Mouse (Mus musculus): Measurements from ENCODE around the gene Syt5.
"Not testable (repeated sequence)": the region's sequence is repeated elsewhere in the genome, so short reads cannot be mapped to it uniquely, and the experiment has no call there.

The Syt5 gene

DNA sequence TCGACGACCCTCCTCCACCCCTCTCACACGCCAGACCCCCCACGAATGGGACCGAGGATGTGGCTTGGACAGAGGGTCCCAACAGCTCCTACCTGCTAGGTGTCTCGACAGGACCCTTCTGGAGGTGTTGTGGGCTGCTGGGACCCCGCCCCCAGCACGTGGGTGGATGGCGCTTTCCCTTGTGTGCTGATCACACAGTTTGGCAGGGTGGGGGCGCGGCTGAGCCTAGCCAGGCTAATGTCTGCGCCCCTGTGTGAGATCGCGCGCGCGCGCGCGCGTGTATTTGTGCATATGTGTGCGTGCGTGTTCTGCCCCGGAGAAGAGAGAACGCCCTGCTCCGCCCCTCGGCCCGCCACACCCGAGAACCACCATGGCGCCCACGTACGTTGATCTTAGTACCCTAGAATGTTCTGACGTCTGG is at the start of gene Syt5:
Gene Syt5 (minus strand): TSS at position 321 of the 421 bp plus-strand sequence.
- no peak for DNase-seq (ENCODE audit: low read depth, low spot score)

DNA sequence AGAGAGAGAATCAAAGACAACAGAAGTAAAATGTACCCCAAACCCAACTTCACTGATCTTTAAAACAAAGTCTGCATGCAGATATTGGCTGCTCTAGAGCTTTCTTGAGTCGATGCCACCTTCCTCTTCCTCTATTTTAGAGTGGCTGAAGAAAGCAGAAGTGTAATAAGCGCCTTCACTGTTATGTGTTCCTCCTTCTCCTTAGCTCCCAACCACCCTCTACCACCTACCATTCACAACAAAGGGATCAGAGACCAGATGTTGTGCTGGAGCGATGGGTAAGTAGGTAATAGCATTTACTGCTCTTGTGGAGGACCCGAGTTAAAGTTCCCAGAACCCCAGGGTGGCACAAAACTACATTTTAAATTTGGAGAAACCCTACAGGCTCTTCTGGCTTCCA is 49.7 kb upstream of the Syt5 start:
- DNase-seq (ENCODE audit: low read depth, low spot score), result not testable (repeated sequence)

DNA sequence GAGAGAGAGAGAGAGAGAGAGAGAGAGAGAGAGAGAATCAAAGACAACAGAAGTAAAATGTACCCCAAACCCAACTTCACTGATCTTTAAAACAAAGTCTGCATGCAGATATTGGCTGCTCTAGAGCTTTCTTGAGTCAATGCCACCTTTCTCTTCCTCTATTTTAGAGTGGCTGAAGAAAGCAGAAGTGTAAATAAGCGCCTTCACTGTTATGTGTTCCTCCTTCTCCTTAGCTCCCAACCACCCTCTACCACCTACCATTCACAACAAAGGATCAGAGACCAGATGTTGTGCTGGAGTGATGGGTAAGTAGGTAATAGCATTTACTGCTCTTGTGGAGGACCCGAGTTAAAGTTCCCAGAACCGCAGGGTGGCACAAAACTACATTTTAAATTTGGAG is 34.1 kb upstream of the Syt5 start:
- not testable (repeated sequence) for DNase-seq (ENCODE audit: low read depth, low spot score)

DNA sequence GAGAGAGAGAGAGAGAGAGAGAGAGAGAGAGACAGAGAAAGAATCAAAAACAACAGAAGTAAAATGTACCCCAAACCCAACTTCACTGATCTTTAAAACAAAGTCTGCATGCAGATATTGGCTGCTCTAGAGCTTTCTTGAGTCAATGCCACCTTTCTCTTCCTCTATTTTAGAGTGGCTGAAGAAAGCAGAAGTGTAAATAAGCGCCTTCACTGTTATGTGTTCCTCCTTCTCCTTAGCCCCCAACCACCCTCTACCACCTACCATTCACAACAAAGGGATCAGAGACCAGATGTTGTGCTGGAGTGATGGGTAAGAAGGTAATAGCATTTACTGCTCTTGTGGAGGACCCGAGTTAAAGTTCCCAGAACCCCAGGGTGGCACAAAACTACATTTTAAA is 25.0 kb upstream of the Syt5 start:
- DNase-seq (ENCODE audit: low read depth, low spot score), result not testable (repeated sequence)

DNA sequence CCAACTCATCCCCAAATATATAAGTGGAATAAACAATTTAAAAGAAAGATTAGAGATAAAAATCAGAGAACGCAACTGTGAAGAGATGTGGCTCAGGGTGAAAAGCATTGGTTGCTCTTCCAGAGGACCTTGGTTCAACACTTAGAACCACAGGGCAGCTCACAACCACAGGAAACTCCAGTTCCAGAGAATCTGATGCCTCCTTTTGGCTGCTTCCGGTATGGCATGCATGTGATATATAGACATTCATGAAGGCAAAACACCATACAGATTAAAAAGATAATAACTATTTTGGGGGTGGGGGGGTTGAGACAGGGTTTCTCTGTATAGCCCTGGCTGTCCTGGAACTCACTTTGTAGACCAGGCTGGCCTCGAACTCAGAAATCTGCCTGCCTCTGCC is 15.3 kb upstream of the Syt5 start:
- no peak for DNase-seq (ENCODE audit: low read depth, low spot score)

DNA sequence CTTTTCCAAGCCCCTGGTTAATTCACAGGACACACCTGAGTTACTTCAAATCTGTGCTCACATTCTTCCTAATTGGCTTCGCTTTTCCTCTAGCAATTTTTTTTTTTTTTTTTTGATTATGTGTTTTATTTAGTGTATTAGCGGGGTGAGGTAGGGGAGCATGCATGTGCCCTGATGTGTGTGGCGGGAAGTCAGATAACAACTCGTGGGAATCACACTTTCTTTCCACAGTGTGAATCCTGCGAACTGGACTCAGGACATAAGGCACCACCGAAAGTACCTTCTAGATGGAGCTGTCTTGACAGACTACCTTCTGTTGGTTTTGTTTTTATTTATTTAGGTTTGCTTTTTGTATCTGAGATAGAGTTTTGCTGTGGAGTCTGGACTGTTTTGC is 9.8 kb upstream of the Syt5 start:
- no peak for DNase-seq (ENCODE audit: low read depth, low spot score)

DNA sequence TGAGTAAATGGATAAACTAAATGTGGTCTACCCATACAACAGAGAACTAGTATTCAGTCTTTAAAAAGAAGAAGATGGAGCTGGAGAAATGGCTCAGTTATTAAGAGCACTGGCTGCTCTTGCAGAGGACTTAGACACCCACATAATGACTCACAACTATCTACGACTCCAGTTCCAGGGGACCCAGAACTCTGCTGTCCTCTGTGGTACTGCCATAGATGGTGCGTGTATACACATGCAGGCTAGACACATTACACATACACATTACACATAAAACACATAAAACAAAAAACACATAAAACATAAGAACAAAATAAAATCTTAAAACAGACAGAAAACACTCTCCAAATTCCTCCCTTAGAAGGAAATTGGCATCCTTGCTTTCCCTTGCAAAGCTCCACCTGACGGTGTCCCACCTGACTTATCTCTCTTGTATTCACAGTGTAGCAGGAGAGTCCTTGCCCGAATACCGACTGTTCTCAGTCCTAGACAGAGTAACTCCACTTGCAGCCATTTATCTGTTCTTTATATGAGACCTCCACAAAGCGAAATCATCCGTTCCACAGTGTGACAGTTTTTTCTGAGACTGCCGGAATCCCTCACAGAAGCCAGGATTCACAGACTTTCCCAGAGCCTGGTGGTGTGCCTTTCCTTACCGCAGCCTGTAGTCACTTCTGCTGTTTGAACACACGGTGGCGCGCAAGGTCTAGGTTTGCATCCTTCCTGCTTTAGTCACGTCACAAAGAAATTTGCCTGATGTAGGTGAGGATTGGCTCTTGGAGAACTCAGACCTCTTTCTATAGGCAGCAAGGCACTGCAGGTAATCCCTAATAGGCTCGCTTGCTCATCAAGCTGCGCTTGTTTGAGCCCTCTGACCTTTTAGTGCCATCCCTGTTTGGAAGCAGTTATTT is 9.2 kb upstream of the Syt5 start:
- DNase-seq (ENCODE audit: low read depth, low spot score), result peak; percentile 87

DNA sequence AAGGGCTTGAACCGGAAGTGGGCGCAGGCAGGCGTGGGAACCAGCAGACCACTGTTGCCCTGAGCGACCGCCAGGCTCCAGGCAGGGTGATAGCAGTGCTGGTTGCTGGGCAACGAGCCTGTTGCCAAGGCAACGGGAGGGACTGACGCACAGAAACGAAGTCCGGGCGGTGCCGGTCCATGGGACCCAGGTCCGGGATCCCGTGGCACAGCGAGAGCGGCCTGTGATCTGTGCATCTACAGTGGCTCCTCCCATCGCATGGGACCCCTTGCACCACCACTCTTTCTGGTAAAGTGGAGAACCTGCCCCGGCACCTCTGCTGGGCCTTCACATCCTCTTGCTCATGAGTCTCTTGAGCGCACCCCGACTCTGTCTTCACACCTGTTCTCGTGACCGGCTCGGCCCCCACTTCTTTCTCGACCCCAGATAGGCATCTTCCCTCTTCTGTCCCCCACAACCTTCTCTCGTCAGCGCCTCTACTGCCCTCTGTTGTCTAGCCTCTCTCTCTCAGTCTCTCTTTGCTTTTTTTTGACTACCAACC is 680 bp downstream of the Syt5 start:
- DNase-seq (ENCODE audit: low read depth, low spot score), result peak; percentile 88

DNA sequence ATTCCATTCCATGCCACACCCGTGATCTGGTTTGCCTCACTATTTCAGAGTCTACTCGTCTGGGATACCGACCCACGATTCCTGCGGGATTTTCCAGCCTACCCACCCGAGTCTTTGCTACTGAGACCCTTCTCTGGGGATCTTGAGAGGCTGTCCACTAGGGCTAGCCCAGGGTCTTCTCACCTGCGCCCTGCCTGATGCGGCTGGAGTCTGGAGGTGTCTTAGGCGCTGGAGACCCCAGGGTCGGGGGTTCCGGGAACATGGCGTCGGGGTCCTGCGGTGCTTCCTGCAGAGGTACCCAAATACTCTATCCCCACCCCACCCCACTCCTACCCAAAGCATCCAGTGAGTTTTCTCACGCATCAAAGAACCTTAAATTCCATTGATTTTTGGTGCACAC is 1.3 kb downstream of the Syt5 start:
- DNase-seq (ENCODE audit: low read depth, low spot score), result no peak

DNA sequence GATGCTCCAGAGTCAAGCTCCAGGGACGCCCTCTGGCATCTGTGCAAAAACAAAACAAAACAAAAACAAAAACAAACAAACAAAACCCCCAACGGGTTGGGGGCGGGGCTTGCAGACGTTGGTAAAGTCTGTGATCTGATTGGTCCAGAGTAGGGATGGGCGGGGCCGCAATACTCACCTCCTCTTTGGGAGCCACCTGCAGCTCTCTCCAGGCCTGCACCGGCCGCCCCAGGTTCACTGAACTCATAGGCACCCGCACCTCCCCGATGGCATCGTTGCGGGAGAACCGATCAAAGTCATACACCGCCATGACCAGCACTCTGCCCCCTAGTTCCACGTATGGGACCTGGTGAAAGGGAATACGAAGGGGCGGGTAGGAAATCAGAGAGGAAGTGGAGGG is 5.3 kb downstream of the Syt5 start:
- DNase-seq (ENCODE audit: low read depth, low spot score), result no peak

DNA sequence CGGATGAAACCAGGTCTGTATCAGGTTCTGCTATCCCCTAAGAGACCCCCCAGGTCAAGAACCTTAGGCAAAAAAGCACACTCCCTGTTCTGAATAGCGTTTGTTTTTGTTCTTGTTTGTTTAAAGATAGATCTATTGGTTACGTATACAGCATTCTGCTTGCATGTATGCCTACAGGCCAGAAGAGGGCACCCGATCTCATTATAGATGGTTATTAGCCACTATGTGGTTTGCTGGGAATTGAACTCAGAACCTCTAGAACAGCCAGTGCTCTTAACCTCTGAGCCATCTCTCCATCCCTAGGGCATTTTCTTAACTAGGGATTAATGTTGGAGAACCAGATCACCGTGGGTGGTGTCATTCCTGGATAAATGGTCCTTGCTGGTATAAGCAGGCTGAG is 6.0 kb downstream of the Syt5 start:
- no peak for DNase-seq (ENCODE audit: low read depth, low spot score)

DNA sequence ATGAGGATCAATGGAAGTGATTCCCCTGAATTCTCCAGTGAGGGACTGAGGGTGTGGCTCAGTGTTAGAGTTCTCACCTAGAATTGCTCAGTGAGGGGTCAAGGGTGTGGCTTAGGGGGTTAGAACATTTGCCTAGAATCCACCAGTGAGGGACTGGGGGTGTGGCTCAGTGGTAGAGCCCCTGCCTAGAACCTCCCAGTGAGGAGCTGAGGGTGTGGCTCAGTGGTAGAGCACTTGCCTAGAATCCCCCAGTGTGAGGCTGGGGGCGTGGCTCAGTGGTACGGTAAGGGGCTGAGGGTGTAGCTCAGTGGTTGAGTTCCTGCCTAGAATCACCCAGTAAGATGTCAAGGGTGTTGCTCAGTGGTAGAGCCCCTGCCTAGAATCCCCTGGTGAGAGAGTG is 8.3 kb downstream of the Syt5 start:
- no peak for DNase-seq (ENCODE audit: low read depth, low spot score)

DNA sequence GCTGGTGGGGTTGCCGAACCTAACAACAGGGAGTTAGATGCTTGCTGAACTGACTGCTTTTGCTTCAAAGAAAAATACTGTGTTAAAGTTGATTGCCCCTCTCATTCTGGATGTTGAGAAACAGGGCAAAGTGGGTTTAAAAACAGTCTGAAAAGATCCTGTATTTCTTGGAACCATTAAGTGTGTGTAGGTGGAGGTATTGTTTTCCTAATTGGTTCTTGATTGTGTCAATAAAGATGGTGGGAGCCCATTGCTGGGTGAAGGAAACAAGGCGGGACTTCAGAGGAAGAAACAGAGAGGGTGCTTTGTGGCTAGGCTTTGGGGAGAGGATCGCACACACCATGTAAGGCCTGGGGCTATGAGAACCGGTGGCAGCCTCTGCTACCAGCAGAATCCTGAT is 10.2 kb downstream of the Syt5 start:
- no peak for DNase-seq (ENCODE audit: low read depth, low spot score)

DNA sequence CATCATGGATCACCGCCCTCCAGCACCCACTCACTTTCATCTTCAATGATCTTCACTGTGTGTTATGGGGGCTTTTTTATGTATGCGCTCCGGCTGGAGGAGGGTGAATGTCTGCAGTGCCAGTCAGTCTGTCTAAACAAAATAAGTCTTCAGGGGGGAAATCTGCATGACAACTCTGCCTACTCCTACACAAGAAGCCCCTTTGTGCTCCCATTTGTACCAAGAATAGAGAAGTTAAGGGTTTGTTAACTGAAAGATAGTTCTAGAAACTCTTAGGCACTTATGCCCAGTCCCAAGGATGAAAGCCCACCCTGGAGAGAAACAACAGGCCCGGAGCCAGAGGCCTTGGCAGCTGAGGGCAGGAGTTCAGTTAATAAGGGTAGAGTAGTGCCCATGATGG is 11.0 kb downstream of the Syt5 start:
- no peak for DNase-seq (ENCODE audit: low read depth, low spot score)

DNA sequence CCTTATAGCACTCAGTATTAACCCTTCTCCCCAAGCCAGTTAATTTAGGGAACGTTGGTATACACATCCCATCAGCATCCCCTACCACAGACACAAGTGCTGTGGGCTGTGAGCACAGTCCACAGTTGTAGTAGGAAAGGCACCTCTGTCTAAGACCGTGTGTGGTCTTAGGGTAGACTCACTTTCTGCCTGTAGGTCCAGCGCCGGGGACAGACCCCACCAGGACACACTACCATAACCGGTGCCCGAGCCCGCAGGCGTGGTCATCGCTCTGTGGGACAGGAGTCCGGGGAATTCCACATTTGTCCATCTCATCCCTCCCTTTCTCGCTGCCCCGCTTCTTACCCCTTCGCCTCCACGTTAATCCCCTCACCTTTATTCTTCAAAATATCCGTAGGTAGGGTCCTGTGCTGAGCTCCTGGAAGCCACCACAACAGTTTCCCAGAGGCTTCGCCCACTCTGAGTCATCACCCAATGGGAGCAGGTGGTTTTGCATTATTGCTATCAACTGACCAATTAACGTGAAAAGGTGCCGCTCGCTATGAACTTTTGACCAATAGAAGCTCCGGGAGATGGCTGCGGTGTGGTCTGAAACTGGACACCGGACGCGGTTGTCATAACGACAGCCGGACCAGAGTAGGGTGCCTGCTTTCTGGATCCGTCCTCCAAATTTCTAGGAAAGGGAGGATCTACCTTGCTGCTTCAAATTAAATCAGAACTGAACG is 15.2 kb downstream of the Syt5 start, which contains the start of gene Dnaaf3:
Gene Dnaaf3 (minus strand): TSS at position 449 of the 725 bp plus-strand sequence.
- no peak for DNase-seq (ENCODE audit: low read depth, low spot score)

DNA sequence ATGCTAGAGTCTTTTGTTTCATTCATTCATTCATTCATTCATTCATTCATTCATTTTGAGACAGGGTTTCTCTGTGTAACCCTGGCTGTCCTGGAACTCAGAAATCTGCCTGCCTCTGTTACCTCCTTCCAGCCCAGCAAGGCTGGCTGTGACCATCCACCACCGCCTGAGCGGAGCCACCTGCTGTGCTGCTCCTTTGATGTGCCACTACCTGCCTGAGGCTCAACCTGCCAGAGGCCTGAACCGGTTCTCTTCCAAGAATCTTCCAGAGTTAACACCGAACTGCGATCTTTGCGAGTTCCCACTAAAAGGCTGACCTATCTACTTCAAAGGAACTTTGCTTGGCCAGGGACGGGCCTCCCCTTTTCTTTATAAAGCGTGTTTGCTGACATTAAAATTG is 17.2 kb downstream of the Syt5 start:
- not testable (repeated sequence) for DNase-seq (ENCODE audit: low read depth, low spot score)

DNA sequence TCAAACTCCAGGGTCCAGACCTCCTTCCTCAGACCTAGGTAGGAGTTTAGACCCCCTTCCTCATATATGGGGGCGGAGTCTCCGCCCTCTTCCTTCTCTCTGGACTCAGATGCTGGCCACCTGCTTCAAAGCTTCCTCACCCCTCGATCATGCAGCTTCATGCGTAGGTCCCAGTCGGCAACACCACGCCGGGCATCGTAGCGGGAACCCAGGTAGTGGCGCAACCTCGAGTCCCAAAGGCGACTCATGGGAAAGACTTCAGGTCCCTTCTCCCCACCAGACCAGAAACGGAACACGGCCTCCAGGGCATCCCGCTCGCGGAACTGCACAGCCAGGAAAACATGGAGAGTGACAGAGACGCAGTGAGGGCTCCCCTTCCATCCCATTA is 20.0 kb downstream of the Syt5 start:
- no peak for DNase-seq (ENCODE audit: low read depth, low spot score)

DNA sequence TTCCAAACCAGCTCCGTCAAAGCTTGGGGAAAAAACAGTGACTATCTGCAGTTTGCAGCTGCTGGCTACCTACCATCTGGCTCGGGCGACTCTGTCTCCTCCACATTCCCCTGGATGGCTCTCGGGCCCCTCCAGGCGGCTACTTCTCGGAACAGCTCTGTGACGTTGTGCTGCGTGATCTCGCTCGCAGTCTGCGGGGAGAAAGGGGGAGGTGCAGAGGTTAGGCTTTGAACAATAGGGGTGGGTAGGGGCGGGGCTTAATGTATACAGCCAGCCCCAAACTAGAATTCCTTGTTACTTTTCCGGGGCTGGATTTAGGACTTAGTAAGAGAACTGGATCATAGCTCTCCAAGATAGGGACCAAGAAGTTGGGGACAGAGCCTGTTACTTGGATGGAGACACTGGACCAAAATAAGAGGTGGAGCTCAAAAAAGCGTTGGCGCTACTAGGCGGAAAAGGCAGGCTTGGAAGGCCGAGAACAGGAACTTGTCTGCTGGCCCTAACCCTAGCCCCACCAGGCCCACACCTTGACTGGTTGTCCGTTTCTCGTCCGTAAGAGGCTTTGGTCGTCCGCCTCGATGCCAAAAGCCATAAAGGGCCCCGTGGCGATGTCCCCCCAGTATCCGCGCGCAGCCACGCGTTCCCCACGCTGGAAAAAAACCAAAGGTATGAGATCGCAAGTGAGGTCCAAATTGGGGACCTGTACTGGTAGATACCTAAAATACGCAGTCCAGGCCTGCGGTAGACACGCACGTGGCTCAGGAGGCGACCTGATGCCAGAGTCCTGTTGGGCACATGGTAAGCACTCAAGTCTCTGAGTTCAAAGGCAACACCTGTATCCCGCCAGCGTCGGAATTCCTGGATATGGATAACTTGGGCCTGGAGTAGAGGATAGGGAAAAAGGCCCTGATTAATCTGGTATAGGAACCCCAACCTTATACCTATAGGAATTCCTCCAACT is 20.7 kb downstream of the Syt5 start:
- peak; percentile 87 for DNase-seq (ENCODE audit: low read depth, low spot score)

DNA sequence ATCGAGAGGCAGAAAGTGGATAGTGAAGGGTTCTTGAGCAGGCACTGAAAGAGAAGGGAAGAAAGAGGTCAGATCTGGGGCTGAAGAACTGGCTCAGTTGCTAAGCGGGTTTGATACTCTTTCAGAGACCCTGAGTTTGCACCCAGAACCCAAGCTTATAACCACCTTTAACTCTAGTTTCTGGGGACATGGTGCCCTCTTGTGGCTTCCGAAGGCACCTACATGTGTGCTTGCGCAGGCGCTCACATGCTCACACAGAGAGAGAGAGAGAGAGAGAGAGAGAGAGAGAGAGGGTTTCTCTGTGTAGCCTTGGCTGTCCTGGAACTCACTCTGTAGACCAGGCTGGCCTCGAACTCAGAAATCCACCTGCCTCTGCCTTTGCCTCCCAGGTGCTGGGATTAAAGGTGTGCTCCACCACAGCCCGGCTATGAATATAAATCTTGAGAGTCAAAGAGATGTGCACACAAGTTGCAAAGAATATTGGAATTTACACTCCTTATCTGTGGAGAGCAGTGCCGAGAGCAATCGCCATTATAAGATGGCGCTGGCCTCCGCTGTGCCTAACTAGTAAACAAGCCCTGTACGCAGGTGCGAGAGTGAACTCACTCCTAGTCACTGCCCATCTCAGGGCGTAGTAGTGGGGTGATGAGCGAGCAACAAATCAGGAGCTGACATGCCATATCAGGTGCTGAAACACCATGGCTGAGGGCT is 23.0 kb downstream of the Syt5 start, which contains the start of gene Tnni3:
Gene Tnni3 (minus strand): TSS at position 18 of the 711 bp plus-strand sequence.
- DNase-seq (ENCODE audit: low read depth, low spot score), result not testable (repeated sequence)
